Mouse (Mus musculus) liver, adult 2 months (tissue): Measurements from ENCODE around the gene Chchd6.

Experiments used
- CTCF ChIP-seq: fragments of 200-500 bp; IDR thresholded peaks from 2 replicates; pipeline ENCODE4 v1.5.1; 2011; ENCODE audit warnings: low read depth, low read length, control low read depth
- POLR2A ChIP-seq: fragments of 200-500 bp; IDR thresholded peaks from 2 replicates; pipeline ENCODE4 v1.6.1; 2011; ENCODE audit warnings: low read length, control low read depth; ENCODE audit not compliant: insufficient read depth; ENCODE audit errors: extremely low read depth

- no peak for TF ChIP-seq POLR2A
- TF ChIP-seq CTCF = no peak
Observed at GRCm38 (mm10) chr6:89457601-89458000, 137.9 kb downstream of the Chchd6 start.
